Mouse (Mus musculus) liver, embryonic 14.5 days (tissue): Measurements from ENCODE around the gene Klc1. TPM values are rescaled to one million over a fixed set of nuclear protein-coding genes. Genes with fewer than 3 reads are reported as not detected.

Experiments
- ATAC-seq: fragments of 200-750 bp; cut with Nextera tagmentation; 2 replicates; pipeline ENCODE4 v1.8.0; 2017; ENCODE audit warnings: moderate number of reproducible peaks, mild to moderate bottlenecking, moderate library complexity; ENCODE audit not compliant: insufficient read depth
- DNase-seq, 3 experiments: peaks; one replicate each; pipeline ENCODE4 v3.0.0-alpha.2; 2012 to 2013; ENCODE audit warnings: low read depth in 3 of 3, low spot score in 3 of 3
- H3K27ac ChIP-seq: fragments of 300-500 bp; sonication (generic); 2 replicates; pipeline ENCODE4 v1.5.1; 2014; ENCODE audit warnings: moderate library complexity, mild to moderate bottlenecking, control low read depth, inconsistent platforms
- H3K27me3 ChIP-seq: fragments of 300-500 bp; sonication (generic); 2 replicates; pipeline ENCODE4 v1.6.1; 2014; ENCODE audit warnings: mild to moderate bottlenecking, low read length, moderate library complexity; ENCODE audit not compliant: control insufficient read depth, insufficient read depth
- H3K36me3 ChIP-seq: fragments of 300-500 bp; sonication (generic); replicated peaks from 2 replicates; pipeline ENCODE4 v1.6.1; 2014; ENCODE audit warnings: low read depth; ENCODE audit not compliant: control insufficient read depth, insufficient read depth
- H3K4me1 ChIP-seq, 2 experiments: fragments of 200-500 bp in 1 of 2; fragments of 300-500 bp in 1 of 2; sonication (generic) in 1 of 2; replicated peaks; 2 replicates each; pipeline ENCODE4 v1.6.1; 2012 to 2014; ENCODE audit warnings: antibody characterized with exemption in 1 of 2, inconsistent platforms in 1 of 2, low read length in 1 of 2; ENCODE audit not compliant: control insufficient read depth in 2 of 2, insufficient read depth in 2 of 2
- H3K4me2 ChIP-seq: fragments of 300-500 bp; sonication (generic); 2 replicates; pipeline ENCODE4 v1.6.1; 2014; ENCODE audit warnings: low read depth, mild to moderate bottlenecking, control low read depth, moderate library complexity
- H3K4me3 ChIP-seq, 2 experiments: fragments of 200-500 bp in 1 of 2; fragments of 300-500 bp in 1 of 2; sonication (generic) in 1 of 2; 2 replicates each; pipeline ENCODE4 v1.5.1; 2012 to 2014; ENCODE audit warnings: low read depth in 2 of 2, low read length in 2 of 2, mild to moderate bottlenecking in 2 of 2, control low read depth in 1 of 2, inconsistent platforms in 1 of 2, moderate library complexity in 1 of 2; ENCODE audit not compliant: insufficient read depth in 1 of 2
- H3K9ac ChIP-seq: fragments of 300-500 bp; sonication (generic); replicated peaks from 2 replicates; pipeline ENCODE4 v1.6.1; 2014; ENCODE audit warnings: mild to moderate bottlenecking, control low read depth, moderate library complexity
- H3K9me3 ChIP-seq: fragments of 300-500 bp; sonication (generic); 2 replicates; pipeline ENCODE4 v1.6.1; 2016; ENCODE audit warnings: low read length, mixed read lengths; ENCODE audit not compliant: control insufficient read depth
- CTCF ChIP-seq: IDR thresholded peaks from 2 replicates; pipeline ENCODE4 v1.5.1; 2016; ENCODE audit warnings: antibody characterized with exemption, low read depth, control low read depth
- EP300 ChIP-seq: IDR thresholded peaks from 2 replicates; pipeline ENCODE4 v1.6.1; 2016; ENCODE audit warnings: antibody characterized with exemption, low read depth
- WGBS: fragments of 180-500 bp; shearing (Covaris S2); extraction: QIAGEN DNeasy Blood & Tissue Kit; methylation state at CpG from one replicate; pipeline ENCODE4 v1.1.7; 2014; ENCODE audit not compliant: insufficient replicate concordance; 5-methylcytosine and 5-hydroxymethylcytosine counted together
- polyA plus RNA-seq, 2 experiments: library from polyadenylated mRNA; depleted of rRNA in 1 of 2; stranded (reverse) in 1 of 2; unstranded in 1 of 2; fragments of >200 nt; fragmentation: Nextera tagmentation in 1 of 2; extraction: Ambion mirVana in 1 of 2; gene quantifications; 2 replicates each; pipeline versions ENCODE4 v1.2.1 to v1.2.3; 2012 to 2014

Gene Klc1
- polyA plus RNA-seq, 2 experiments = 14.3 to 16.3 TPM

DNA sequence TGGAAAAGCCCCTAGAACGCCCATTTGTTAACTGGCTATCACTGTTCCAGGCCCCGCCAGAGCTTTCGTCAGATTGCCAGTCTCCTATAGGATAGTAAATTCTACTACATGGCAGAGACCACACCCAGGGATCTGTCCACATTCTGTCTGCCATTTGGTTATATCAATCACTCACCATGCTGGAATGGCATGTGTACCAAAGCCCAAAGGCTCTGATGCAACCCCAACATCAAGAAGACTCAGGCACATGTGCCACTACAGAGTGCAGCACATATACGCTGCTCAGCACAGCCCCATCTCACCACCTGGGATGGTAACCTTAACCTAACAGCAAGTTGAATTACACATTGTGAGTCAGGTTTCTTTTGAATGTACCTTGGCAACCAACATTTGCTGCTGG is 87.3 kb downstream of the Klc1 start:
- H3K27me3 ChIP-seq = no peaks in the 10 kb centered on the region
- 82% methylated on average over 4 of the region's 4 CpGs for WGBS
- H3K4me2 ChIP-seq = no peak overlapping the region
- no peak overlapping the region for H3K4me3 ChIP-seq
- DNase-seq (no peak), ATAC-seq (no peak)
- no peaks in the 10 kb centered on the region for H3K36me3 ChIP-seq
- no peak overlapping the region for H3K27ac ChIP-seq
- H3K4me1 ChIP-seq = 0 out of 4 replicates have a peak, but pooled peaks cover 0 to 3% of the 10 kb centered on the region in 2 experiments
- H3K9ac ChIP-seq = no peak overlapping the region
- no peak for TF ChIP-seq EP300
- TF ChIP-seq CTCF = no peak
- no peaks in the 10 kb centered on the region for H3K9me3 ChIP-seq

DNA sequence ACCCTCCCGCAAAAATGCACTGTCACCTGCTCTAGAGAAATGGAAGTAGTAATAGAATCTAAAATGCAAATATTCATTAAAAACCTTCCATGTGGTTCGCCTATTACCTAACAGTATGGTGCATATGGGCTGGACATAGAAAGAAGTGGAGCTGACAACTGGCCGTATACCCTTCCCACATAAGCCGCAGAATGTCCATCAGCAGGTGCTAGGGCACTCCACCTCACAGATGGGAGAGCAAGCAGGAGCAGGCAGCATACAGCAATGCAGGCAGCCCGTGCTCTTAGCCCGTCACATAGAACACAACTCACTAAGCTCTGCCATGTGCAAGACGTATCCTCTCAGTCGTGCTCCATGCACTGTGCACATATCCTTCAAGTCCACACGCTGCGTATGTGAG is 88.2 kb downstream of the Klc1 start:
- H3K4me1 ChIP-seq = 0 out of 4 replicates have a peak, but pooled peaks cover 0 to 3% of the 10 kb centered on the region in 2 experiments
- H3K4me3 ChIP-seq = no peak overlapping the region
- ATAC-seq (no peak), DNase-seq (no peak)
- H3K36me3 ChIP-seq = no peaks in the 10 kb centered on the region
- TF ChIP-seq EP300 (no peak), CTCF (no peak)
- H3K4me2 ChIP-seq = no peak overlapping the region
- H3K9ac ChIP-seq = no peak overlapping the region
- 84% methylated on average over 10 of the region's 10 CpGs for WGBS
- H3K27me3 ChIP-seq = no peaks in the 10 kb centered on the region
- H3K9me3 ChIP-seq = no peaks in the 10 kb centered on the region
- H3K27ac ChIP-seq = no peak overlapping the region

DNA sequence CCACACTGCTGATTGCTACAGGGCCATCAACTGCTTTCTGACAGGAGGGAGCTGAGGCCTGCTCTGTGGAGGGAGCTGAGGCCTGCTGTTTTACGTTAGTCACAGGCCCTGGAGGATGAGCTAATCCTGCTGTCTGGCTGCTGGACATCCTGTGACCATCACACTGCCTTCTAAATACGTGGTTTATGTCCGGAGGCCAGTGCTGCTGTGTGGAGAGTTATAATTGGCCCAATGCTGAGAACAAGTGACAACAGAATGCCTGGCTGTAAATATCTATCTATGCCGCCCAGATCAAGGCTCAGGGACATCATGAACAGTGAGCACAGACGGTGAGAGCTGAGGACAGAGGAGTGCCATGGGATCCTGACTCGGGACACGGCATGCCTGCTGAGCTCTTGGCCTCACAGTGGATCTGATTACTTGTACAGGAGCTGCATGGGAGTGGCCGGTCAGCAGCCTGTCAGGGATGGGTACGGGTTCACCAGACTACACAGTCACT is 89.7 kb downstream of the Klc1 start:
- DNase-seq = no peak
- Histone ChIP-seq H3K4me3 (no peak overlapping the region), H3K4me1 (0 out of 4 replicates have a peak, but pooled peaks cover 0 to under 1% of the 10 kb centered on the region in 2 experiments), H3K27ac (no peak overlapping the region), H3K27me3 (no peaks in the 10 kb centered on the region), H3K4me2 (no peak overlapping the region), H3K9ac (no peak overlapping the region), H3K36me3 (no peaks in the 10 kb centered on the region), H3K9me3 (no peaks in the 10 kb centered on the region)
- no peak for TF ChIP-seq EP300
- TF ChIP-seq CTCF = no peak
- 76% methylated on average over 9 of the region's 9 CpGs for WGBS
- ATAC-seq = no peak

DNA sequence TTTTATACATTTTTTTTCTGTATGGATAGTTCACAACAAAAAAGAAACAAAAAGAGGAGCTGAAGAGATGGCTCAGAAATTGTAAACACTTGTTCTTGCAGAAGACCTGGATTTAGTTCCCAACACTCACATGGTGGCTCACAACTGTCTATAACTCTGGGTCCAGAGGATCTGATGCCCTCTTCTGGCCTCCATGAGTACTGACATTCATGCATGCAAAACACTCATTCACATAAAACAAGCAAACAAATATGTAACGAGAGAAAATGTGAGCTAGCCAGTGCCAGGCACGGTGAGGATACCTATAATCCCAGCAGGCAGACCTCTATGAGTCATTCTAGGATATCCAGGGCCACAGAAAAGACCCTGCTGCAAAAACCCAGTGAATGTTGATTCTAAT is 92.6 kb downstream of the Klc1 start:
- DNase-seq = no peak
- no peaks in the 10 kb centered on the region for H3K27me3 ChIP-seq
- no peak overlapping the region for H3K4me2 ChIP-seq
- no peaks in the 10 kb centered on the region for H3K4me1 ChIP-seq
- H3K4me3 ChIP-seq = no peak overlapping the region
- WGBS = 56% methylated on average over 2 of the region's 2 CpGs
- H3K27ac ChIP-seq = no peak overlapping the region
- no peak for ATAC-seq
- H3K36me3 ChIP-seq = no peaks in the 10 kb centered on the region
- H3K9me3 ChIP-seq = no peaks in the 10 kb centered on the region
- TF ChIP-seq EP300 = no peak
- peak; percentile 64 for TF ChIP-seq CTCF
- H3K9ac ChIP-seq = no peak overlapping the region

DNA sequence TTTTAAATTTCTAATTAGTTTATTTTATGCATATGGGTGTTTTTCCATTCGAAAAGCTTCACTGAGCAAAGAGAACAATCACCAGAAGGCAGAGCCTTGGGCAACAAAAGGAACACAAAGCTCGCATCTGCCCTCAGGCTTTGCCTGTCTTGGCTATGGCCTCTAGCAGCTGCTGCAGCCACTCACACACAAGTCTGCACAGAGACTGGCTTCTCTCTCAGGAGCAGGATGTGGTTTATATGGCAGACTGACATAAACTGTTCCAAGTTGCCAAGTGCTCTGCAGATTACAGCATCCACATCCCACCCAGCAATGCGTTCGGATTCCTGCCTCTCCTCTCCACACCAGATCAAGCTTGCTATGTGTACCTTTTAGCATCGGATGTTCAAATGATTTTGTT is 93.1 kb downstream of the Klc1 start:
- 69% methylated on average over 5 of the region's 5 CpGs for WGBS
- H3K4me1 ChIP-seq = no peaks in the 10 kb centered on the region
- H3K4me3 ChIP-seq = no peak overlapping the region
- H3K4me2 ChIP-seq = no peak overlapping the region
- H3K27me3 ChIP-seq = no peaks in the 10 kb centered on the region
- no peak overlapping the region for H3K9ac ChIP-seq
- ATAC-seq (no peak), DNase-seq (no peak)
- H3K27ac ChIP-seq = no peak overlapping the region
- H3K36me3 ChIP-seq = no peaks in the 10 kb centered on the region
- no peak for TF ChIP-seq CTCF
- no peak for TF ChIP-seq EP300
- no peaks in the 10 kb centered on the region for H3K9me3 ChIP-seq
